Mouse (Mus musculus) ovary, adult 18-20 months (tissue): Measurements from ENCODE around the gene Tmem165.

ENCODE experiments used
- DNase-seq: peaks from one replicate; pipeline ENCODE4 v3.0.0; 2022; ENCODE audit warnings: low spot score, mixed read lengths

Tmem165 gene

DNA sequence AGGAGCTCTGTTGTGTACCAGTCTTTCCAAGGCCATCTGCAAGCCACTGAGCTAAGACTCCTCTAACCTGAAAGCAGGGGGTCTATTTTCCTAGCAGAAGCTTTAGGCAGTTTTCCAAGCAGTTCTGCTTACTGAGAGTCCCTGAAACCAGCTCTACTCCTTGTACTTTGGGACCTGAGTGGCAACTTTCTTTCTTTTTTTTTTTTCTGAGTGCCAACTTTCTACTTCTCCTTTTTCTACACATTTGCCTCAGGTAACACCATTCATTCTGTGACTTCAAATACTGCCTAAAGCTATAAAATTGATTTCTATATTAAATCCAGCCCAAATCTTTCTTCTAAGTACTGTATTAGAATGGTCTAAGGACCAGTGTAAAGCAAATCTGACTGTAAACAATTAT, 62.9 kb downstream of the Tmem165 start:
- DNase-seq = peak; percentile 3

DNA sequence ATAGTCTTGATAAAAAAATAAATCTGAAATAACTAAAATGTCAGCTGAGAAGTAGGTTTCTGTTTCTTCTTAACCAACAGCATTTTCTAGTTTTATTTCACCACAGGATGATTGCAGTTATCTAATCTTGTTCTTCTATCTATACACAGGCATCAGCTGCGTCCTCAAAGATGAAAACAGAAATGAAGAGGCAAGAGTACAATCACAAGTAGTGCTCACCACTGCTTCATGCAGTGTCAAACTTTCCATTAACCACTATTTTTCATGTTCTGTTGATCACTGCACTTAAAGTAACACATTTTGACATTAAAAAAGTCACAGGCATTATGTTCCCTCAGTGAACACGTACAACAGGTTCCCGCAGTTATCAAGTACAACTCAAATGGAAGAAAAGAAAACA, 67.3 kb downstream of the Tmem165 start:
- no peak for DNase-seq
